Mouse (Mus musculus): ENCODE data around the gene Mocs3.

DNA sequence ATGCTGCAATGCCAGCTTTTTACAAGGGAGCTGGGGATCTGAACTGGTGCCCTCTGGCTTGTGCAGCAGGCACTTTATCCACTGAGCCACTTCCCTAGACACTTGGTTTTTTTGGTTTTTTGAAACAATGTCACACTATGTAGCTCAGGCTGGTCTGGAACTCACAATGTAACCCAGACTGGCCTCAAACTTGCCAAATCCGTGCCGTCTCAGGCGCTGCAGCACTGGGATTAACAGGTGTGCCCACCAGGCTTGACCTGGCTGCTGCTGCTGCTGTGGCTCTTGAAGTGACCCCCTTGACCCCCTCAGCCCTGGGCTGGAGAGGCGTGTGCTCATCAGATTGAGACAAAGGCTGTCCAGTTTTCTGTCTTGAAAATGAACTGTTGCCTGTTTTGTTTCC, 7.9 kb downstream of the Mocs3 start:
- TF ChIP-seq POLR2A (IDR thresholded peaks at IDR 0.05; ENCODE audit: low read depth, low read length): no peak
- no peak for TF ChIP-seq CTCF (IDR thresholded peaks at IDR 0.05; ENCODE audit: borderline replicate concordance, insufficient read depth, low read length)

Data from embryonic fibroblast, embryonic 13.5 days (primary cell).